Mouse (Mus musculus) forebrain, embryonic 13.5 days (tissue): ENCODE results near the gene Kif5c. TPM values are rescaled to one million over a fixed set of nuclear protein-coding genes. Genes with fewer than 3 reads are reported as not detected.

Experiments
- ATAC-seq: fragments of 200-750 bp; cut with Nextera tagmentation; 2 replicates; pipeline ENCODE4 v1.8.0; 2017
- H3K27ac ChIP-seq: fragments of 300-500 bp; sonication (generic); 2 replicates; pipeline ENCODE4 v1.5.1; 2015; ENCODE audit warnings: inconsistent platforms, mild to moderate bottlenecking, moderate library complexity
- H3K27me3 ChIP-seq: fragments of 300-500 bp; sonication (generic); 2 replicates; pipeline ENCODE4 v1.6.1; 2015; ENCODE audit warnings: mild to moderate bottlenecking, inconsistent platforms
- H3K36me3 ChIP-seq: fragments of 300-500 bp; sonication (generic); 2 replicates; pipeline ENCODE4 v1.6.1; 2015; ENCODE audit warnings: mild to moderate bottlenecking, inconsistent platforms; ENCODE audit not compliant: poor library complexity, severe bottlenecking
- H3K4me1 ChIP-seq: fragments of 300-500 bp; sonication (generic); 2 replicates; pipeline ENCODE4 v1.6.1; 2015; ENCODE audit warnings: inconsistent platforms
- H3K4me2 ChIP-seq: fragments of 300-500 bp; sonication (generic); 2 replicates; pipeline ENCODE4 v1.6.1; 2015; ENCODE audit warnings: inconsistent platforms, mild to moderate bottlenecking, moderate library complexity
- H3K4me3 ChIP-seq: fragments of 300-500 bp; sonication (generic); 2 replicates; pipeline ENCODE4 v1.5.1; 2015; ENCODE audit warnings: mild to moderate bottlenecking, inconsistent platforms
- H3K9ac ChIP-seq: fragments of 300-500 bp; sonication (generic); 2 replicates; pipeline ENCODE4 v1.6.1; 2015; ENCODE audit warnings: mild to moderate bottlenecking, inconsistent platforms
- H3K9me3 ChIP-seq: fragments of 300-500 bp; sonication (generic); replicated peaks from 2 replicates; pipeline ENCODE4 v1.6.1; 2016; ENCODE audit warnings: inconsistent platforms
- WGBS: fragments of 180-500 bp; shearing (Covaris S2); methylation state at CpG from one replicate; pipeline ENCODE4 v1.1.7; 2015; 5-methylcytosine and 5-hydroxymethylcytosine counted together
- polyA plus RNA-seq: library from polyadenylated mRNA; unstranded; fragments of >200 nt; fragmentation: Nextera tagmentation; extraction: Ambion mirVana; gene quantifications from 2 replicates; pipeline ENCODE4 v1.2.1, GENCODE M21; 2015

The Kif5c gene
- polyA plus RNA-seq, 1 experiment from 2014 or later: 129 TPM

DNA sequence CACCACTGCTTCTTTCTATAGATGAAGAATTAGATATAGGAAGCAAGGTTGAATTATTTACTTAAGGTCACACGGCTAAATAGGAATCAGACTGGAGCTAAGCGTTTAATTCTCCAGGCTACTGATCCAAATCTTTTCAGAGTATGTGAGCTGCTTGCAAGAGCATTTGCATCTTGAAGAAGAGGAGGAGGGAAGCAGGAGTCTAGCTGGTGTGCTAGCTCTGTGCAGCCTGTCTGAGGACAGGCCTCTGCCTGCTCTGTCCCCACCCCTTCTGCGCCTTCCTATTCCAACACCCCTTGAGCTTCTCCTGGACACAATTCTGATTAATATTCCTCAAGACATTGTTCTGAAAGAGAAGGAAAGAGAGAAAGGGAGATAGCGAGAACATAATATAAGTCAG lies 123.8 kb downstream of the Kif5c start:
- Histone ChIP-seq H3K4me2 (no peak overlapping the region), H3K9me3 (no peaks in the 10 kb centered on the region), H3K27me3 (no peaks in the 10 kb centered on the region), H3K9ac (no peak overlapping the region), H3K36me3 (peaks cover 93% of the 10 kb centered on the region), H3K4me1 (peaks cover 49% of the 10 kb centered on the region), H3K27ac (peak overlapping the region; percentile 83), H3K4me3 (no peak overlapping the region)
- WGBS: 84% methylated on average over 4 of the region's 4 CpGs
- no peak for ATAC-seq

DNA sequence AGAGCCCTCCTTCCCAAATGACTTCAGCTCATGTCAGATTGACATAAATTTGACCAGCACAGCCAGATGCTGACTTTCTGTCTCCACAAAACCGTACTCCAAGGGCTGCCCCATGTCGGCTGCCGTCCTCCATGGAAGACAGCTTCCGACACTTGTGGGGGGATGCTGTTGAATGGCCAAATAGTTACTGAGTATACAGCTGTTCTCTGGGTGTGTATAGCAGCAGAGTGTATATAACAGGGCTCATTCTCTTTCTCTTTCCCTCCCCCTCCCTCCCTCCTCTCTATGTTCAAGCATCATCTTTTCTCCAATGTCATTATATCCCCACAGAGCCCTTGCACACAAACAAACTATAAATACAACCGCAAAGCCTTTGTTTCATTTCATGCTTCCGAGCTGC lies 124.7 kb downstream of the Kif5c start:
- 65% methylated on average over 6 of the region's 6 CpGs for WGBS
- Histone ChIP-seq H3K27ac (peak overlapping the region; percentile 57), H3K9ac (no peak overlapping the region), H3K27me3 (no peaks in the 10 kb centered on the region), H3K9me3 (no peaks in the 10 kb centered on the region), H3K4me2 (no peak overlapping the region), H3K4me1 (peaks cover 49% of the 10 kb centered on the region), H3K36me3 (peaks cover 87% of the 10 kb centered on the region), H3K4me3 (no peak overlapping the region)
- ATAC-seq: no peak

DNA sequence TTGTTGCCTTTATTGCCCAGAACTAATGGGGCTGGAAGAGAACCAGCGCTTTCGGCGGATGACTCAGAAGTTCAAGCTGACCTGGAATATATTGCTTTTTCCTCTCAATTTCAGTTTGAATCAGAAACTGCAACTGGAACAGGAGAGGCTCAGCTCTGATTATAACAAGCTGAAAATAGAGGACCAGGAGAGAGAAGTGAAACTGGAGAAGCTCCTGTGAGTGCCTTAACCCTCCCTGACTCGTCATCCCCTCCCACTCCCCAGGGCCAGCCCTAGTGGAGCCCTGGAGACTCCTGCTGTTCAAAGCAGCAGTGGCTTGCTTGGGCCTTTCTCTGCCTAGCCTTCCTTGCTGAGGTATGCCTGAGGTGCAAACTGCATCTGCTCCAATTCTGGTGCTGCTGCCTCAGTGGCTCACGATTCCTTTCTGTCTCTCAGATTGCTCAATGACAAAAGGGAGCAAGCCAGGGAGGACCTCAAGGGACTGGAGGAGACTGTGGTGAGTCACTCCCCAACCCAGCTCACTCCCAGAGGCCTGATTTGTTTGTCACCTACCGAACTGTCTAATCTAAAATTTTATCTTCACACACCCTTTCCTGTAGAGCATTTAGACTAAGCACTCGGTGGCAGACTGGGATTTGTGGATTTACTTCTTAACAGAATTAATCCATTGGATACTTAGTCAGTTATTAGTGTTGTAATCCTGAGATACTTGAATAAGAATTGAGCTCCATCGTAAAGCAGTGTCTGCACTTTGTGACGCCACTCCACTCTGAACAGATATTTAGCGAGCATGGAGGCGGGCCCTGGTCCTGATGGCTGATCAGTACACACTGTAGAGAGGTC lies 125.4 kb downstream of the Kif5c start:
- 64% methylated on average over 11 of the region's 11 CpGs for WGBS
- ATAC-seq: no peak

DNA sequence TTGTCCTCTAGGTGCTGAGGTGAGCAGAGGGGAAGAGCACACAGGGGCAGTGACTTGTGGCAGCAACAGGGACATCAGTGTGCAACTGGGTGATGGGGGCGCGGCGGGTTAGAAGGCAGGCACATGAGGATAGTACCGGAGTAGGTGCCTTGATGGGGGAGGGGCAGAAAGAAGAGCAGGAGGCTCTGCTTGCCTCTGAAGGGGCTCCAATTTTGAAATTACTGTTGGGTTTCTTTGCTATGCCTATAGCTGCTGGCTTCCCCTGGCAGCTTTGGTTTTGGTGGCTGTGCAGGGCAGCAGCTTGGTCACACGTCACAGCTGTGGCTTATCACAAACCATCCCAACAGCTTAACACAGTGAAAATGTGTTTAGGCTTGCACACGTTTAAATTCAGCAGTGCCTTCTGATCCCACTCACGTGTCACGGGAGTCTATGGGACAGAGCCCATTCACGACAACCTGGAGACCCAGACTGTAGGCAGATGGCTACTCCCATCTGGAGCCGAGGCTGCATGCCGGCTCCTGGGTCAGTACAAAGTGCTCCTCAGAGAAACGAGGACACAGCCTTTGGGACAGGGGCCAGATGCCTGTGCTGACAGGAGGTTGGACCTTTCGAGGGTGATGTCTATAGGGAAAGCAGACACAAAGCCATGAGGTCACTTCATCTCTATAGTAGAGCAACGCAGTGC lies 126.1 kb downstream of the Kif5c start:
- Histone ChIP-seq H3K9me3 (no peaks in the 10 kb centered on the region), H3K4me2 (no peak overlapping the region), H3K27ac (peak overlapping the region; percentile 69), H3K9ac (no peak overlapping the region), H3K4me3 (no peak overlapping the region), H3K36me3 (peaks cover 92% of the 10 kb centered on the region), H3K4me1 (peaks cover 49% of the 10 kb centered on the region), H3K27me3 (no peaks in the 10 kb centered on the region)
- 69% methylated on average over 14 of the region's 14 CpGs for WGBS
- ATAC-seq: peak; percentile 41

More for the DNA sequence above, 125.4 kb downstream of the Kif5c start:
- H3K27ac ChIP-seq: peak overlapping the region; percentile 69
- H3K4me2 ChIP-seq: no peak overlapping the region
- H3K36me3 ChIP-seq: peaks cover 86% of the 10 kb centered on the region
- no peaks in the 10 kb centered on the region for H3K9me3 ChIP-seq
- no peak overlapping the region for H3K9ac ChIP-seq
- no peak overlapping the region for H3K4me3 ChIP-seq
- H3K27me3 ChIP-seq: no peaks in the 10 kb centered on the region
- H3K4me1 ChIP-seq: peaks cover 49% of the 10 kb centered on the region

DNA sequence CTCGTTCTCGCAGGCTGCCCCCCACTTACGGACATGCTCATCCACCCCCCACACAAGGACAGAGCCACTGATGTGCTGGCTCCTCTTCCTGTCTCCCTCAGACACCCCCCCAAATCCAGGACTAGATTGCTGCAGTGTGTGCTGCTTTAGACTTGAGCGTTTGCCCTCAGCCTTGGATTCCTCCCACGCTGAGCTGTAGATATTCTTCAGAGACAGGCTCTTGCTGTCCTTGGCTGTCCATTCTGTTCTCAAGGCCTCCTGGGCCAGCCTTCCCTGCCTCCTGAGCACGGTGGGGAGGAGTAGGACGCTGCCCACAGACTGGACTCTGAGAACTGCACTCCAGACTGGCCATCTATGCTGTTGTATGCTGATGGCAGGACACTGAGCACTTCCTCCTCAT lies 127.8 kb downstream of the Kif5c start:
- Histone ChIP-seq H3K27me3 (no peaks in the 10 kb centered on the region), H3K9me3 (no peaks in the 10 kb centered on the region), H3K36me3 (peaks cover 93% of the 10 kb centered on the region), H3K4me3 (no peak overlapping the region), H3K9ac (no peak overlapping the region), H3K4me2 (no peak overlapping the region), H3K4me1 (peaks cover 37% of the 10 kb centered on the region), H3K27ac (no peak overlapping the region)
- whole genome bisulfite sequencing: 90% methylated on average over 7 of the region's 7 CpGs
- ATAC-seq: no peak

DNA sequence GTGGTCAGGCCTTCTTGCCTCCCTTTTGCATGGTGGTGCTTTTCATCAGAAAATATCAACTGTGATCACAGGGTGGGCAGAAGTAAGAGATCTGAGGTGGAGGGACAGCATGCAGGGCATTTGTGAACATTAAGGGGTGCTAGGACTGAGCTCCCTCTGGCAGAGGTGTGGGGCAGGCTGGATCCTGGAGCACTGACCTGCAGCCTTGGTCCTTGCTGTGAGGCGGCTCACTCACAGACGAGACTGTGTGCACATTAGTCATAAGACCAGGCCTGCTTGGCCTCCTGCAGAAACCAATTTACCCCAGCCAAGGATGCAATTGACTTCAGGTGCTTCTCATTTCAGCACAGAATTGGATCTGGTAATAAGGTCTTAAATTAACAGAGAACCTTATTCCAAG lies 128.6 kb downstream of the Kif5c start:
- ATAC-seq: no peak
- H3K27ac ChIP-seq: no peak overlapping the region
- no peak overlapping the region for H3K4me2 ChIP-seq
- no peaks in the 10 kb centered on the region for H3K9me3 ChIP-seq
- WGBS: 88% methylated on average over 2 of the region's 2 CpGs
- H3K4me3 ChIP-seq: no peak overlapping the region
- H3K9ac ChIP-seq: no peak overlapping the region
- H3K36me3 ChIP-seq: peaks cover 93% of the 10 kb centered on the region
- no peaks in the 10 kb centered on the region for H3K27me3 ChIP-seq
- peaks cover 31% of the 10 kb centered on the region for H3K4me1 ChIP-seq

DNA sequence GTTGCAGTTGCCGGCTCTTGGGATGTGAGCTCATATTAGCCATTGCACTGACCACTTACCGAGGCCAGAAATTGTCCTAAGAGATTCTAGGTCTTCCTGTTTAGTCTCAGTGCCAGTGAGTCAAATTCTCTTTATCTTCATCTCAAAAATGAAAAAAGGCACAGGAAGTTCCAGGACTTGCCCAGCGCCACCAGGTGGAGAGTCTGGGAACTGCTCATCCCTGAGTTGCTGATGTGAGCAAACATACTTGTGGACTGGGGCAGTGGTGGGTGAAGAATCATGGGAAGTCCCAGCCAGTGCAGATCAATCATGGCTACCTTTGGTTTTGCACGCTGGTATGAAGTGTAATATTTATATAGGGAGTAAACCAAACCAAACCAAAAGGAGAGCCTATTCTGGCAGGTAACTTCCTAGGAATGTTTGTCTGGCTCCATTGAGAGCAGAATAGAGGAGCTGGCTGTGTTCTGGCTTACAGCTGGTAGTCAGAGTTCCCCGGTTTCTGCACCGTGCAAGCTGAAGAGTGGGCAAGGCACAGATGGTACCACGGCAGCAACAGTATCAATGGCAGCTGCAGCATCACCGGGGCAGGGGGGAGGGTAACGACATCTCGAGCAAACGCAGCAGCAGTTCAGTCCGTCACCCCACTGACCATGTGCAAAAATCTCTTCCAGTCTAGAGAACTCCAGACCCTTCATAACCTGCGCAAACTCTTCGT lies 129.7 kb downstream of the Kif5c start:
- Histone ChIP-seq H3K9me3 (no peaks in the 10 kb centered on the region), H3K36me3 (peaks cover 93% of the 10 kb centered on the region), H3K27ac (no peak overlapping the region), H3K27me3 (no peaks in the 10 kb centered on the region), H3K4me1 (peaks cover 21% of the 10 kb centered on the region), H3K9ac (no peak overlapping the region), H3K4me3 (no peak overlapping the region), H3K4me2 (no peak overlapping the region)
- 81% methylated on average over 14 of the region's 14 CpGs for WGBS
- ATAC-seq: no peak

DNA sequence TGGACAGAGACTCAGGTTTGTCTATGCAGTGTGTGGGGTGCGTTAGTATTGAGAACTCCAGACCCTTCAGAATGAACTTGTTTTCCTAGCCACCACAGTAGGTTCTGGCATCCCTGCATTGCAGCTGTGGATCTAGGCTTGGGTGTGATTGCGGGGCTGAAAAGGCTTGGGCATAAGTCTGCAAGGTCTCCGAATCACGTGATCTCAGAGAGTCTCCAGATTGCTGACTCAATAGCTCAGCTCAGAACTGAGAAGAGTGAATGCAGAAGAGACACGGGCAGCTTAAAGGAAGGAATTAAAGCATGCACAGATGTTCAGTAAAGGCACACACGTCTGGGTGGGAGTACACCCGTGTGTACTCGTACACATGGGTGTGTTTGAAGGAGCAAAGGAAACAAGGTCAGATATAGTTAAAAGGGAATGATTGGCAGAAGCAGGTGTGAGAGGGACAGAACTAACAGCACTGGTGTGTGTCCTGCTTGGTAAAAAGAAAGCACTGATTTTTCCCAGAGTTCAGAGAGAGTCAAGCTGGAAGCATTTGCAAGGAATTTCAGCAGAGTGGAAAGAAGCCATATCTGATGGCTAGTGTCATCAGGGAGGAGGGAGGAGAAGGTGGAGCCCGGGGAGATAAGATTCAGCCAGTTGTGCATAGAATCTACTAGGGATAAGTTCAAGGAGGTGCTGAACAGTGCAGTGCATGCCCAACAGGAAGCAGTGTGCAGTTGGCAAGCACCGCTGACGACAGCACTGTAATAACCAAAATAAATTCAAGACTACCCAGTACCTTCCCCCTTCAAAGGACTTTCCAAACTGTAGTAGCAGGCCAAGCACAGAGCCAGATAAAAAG lies 130.9 kb downstream of the Kif5c start:
- H3K9ac ChIP-seq: no peak overlapping the region
- no peaks in the 10 kb centered on the region for H3K9me3 ChIP-seq
- H3K4me1 ChIP-seq: peaks cover 14% of the 10 kb centered on the region; the same call in 1 of the 2 replicates
- 88% methylated on average over 11 of the region's 11 CpGs for WGBS
- H3K36me3 ChIP-seq: peaks cover 93% of the 10 kb centered on the region
- H3K27ac ChIP-seq: no peak overlapping the region
- no peak for ATAC-seq
- no peak overlapping the region for H3K4me3 ChIP-seq
- no peaks in the 10 kb centered on the region for H3K27me3 ChIP-seq
- no peak overlapping the region for H3K4me2 ChIP-seq

DNA sequence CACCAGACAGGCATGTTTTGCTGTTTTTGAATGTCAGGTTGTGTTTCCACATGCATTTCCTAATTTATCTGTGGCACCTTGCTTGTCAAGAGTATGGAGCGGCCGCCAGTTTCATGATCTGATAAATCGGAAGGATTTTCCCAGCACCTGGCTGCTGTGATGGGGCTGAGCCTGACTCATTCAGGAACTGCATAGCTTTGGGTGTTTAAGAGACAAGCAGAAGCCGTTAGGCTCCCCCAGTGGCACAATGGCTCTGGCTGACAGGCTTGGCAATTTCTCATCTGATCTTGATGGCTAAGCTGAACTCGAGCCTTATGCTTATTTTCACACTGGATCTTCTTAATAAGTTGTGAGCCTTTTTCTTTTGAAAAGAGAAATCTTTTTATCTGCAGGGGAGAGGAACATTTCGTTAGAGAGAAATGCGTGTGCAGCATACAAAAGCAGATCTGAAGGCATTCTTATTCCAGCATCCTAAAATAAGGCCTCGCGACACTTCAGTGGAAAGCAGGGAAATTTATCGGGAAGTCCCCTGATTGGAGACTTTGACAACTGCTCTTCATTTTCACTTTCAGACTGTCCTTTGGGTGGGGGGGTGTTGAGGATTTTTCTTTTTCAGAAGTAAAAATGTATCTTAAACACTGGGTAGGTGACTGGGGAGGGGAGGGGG lies 132.6 kb downstream of the Kif5c start:
- Histone ChIP-seq H3K27ac (0 out of 2 replicates have a peak overlapping the region, but pooled peaks have one; percentile 1), H3K9me3 (no peaks in the 10 kb centered on the region), H3K9ac (no peak overlapping the region), H3K4me1 (0 out of 2 replicates have a peak, but pooled peaks cover 9% of the 10 kb centered on the region), H3K36me3 (peaks cover 93% of the 10 kb centered on the region), H3K27me3 (no peaks in the 10 kb centered on the region), H3K4me2 (no peak overlapping the region), H3K4me3 (no peak overlapping the region)
- WGBS: 70% methylated on average over 10 of the region's 10 CpGs
- no peak for ATAC-seq

DNA sequence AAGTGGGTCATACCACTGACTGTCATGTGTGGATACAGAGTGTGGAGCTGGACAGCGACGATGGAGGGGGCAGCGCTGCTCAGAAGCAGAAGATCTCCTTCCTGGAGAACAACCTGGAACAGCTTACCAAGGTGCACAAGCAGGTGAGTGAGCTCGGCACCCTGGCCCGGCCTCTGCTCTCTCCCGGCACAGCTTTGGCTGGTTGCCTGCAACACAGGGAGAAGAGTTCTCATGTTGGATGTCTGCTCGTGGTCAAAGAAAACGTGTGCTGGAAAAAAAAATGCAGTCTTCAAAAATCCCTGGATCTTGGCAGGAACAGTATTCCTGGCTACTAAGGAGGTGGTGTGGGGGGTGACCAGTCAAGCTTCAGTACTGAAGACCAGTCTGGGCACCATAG lies 133.1 kb downstream of the Kif5c start:
- 0 out of 2 replicates have a peak, but pooled peaks cover 9% of the 10 kb centered on the region for H3K4me1 ChIP-seq
- ATAC-seq: no peak
- 89% methylated on average over 8 of the region's 8 CpGs for WGBS
- no peaks in the 10 kb centered on the region for H3K9me3 ChIP-seq
- H3K9ac ChIP-seq: no peak overlapping the region
- H3K4me2 ChIP-seq: no peak overlapping the region
- no peak overlapping the region for H3K27ac ChIP-seq
- H3K36me3 ChIP-seq: peaks cover 93% of the 10 kb centered on the region
- H3K4me3 ChIP-seq: no peak overlapping the region
- H3K27me3 ChIP-seq: no peaks in the 10 kb centered on the region

DNA sequence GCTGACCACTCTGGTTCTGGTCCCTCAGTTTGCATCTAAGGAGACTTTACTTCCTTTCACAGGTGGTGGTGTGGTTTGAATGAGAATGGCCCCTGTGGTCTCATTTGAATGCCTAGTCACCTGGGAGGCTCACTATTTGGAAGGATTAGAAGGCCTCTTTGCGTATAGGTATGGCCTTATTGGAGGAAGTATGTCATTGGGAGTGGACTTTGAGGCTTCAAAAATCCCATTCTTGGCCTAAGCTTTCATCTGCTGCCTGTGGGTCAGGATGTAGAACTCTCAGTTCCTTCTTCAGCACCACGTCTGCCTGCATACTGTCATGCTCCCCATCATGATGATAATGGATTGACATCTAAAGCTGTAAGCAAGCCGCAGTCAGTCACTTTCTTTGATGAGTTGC lies 134.0 kb downstream of the Kif5c start:
- Histone ChIP-seq H3K4me1 (0 out of 2 replicates have a peak, but pooled peaks cover 9% of the 10 kb centered on the region), H3K4me2 (no peak overlapping the region), H3K9ac (no peak overlapping the region), H3K4me3 (no peak overlapping the region), H3K9me3 (no peaks in the 10 kb centered on the region), H3K36me3 (peaks cover 94% of the 10 kb centered on the region), H3K27me3 (no peaks in the 10 kb centered on the region), H3K27ac (no peak overlapping the region)
- no peak for ATAC-seq
- 90% methylated on average over 3 of the region's 3 CpGs for WGBS
